Mouse (Mus musculus) activated CD4-positive, CD25-positive, alpha-beta regulatory T cell, adult 4 months (primary cell): ENCODE measurements around the gene Pcca. TPM values are rescaled to one million over a fixed set of nuclear protein-coding genes. Genes with fewer than 3 reads are reported as not detected.

ENCODE experiments used
- ATAC-seq: one replicate; pipeline ENCODE4 v1.8.0; 2017
- polyA plus RNA-seq, 2 experiments: library from polyadenylated mRNA; unstranded; fragments of 100-300 nt; shearing (Covaris generic); gene quantifications; one replicate each; pipeline ENCODE4 v1.2.1; 2017

Pcca gene
- polyA plus RNA-seq, 2 experiments from 2014 or later, result 11.5 to 19.5 TPM

DNA sequence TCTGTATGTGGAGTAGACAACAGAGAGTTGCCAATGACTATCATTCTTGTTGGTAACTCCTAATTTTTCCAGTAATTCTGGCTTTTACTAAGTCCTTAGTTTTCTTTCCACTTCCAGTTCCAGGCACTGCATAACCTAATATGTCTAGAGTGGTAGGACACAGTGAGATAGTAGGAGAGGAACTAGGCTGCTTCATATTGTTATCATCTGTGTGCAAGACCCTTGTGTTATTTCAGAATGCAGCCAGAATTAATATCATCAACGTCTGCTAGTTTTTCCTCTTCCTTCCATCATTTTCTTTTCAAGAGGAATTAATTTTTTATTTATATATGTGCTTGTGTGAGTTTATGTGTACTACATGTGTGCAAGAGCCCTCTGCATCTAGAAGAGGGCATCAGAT is 114.1 kb downstream of the Pcca start:
- no peak for ATAC-seq

DNA sequence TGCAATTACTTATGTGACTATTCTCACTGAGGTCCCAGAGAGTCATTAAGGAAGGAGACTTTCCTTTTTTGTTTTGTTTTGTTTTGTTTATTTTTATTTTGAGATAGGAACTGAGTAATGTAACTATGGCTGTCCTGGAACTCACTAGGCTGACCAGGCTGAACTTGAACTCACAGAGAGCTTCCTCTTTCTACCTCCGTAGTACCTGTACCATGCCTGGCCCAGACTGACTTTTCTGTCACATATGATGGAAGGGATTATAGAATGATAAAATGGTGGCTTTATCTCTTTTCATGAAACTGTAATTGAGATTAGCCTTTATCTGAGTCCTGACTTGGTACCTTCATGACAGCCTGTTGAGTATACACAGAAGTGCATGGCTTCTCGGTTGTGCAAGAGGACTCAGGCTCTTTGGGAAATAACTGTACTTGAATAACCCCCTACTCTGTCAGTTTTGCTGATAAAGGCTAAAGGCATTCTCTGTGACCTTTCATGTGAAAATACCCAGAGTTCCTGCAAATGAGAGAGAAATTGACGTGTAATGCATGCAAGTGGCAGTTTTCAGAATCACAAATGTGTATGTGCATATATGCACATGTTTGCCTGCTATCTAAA is 115.3 kb downstream of the Pcca start:
- ATAC-seq, result no peak

DNA sequence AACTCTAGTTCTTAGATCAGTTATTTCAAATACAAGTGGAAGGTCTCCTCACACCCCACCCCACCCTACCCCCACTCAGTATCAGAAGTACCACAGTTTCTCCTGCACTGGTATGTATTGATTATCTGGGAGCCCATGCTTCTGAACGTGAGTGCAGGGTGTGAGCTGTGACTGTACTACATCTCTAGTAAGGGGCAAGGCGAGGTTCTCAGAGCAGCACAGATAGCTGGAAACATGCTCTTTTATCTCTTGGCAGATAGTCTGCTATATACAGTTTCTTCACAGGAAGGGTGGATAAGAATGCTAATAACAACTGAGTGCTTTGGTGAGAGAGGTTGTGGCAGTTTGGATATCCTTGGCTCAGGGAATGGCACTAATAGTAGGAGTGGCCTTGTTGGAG is 117.6 kb downstream of the Pcca start:
- ATAC-seq, result no peak

DNA sequence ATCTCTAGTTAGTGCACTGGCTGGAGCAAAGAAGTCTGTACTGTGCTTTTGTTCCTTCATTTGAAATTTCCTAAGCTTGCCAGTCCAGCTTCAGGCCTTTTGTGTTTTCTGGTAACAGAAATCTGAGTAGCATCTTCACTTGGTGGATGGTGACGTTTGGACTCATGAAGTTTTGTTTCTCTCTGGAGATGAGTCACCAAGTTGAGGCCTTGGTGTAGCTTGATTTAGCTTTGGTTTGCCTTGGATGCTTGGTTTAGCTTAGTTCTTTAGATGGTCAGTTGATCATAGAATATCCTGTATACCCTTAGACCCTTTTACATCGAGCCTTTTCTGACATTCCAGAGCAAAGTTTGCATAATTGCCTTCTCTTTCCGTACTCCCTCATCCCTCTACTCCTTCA is 141.5 kb downstream of the Pcca start:
- no peak for ATAC-seq

DNA sequence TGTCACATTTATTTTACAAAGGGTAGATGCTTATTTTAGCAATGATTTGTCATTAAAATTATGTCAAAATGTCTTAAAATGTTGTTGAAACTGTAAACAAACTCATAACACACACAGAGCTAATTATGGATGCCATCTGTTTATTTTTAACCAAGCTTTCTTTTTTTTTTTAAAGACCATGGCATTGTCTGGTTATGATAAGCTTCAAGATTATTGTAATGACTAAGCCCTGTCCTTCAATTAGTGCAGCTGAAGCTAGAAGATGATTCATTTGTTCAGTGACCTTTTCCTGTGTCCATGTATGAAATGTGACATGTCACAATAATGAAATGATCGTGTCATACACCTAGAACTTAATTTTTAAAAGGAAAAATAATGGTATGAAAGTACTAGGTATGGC is 149.5 kb downstream of the Pcca start:
- no peak for ATAC-seq

DNA sequence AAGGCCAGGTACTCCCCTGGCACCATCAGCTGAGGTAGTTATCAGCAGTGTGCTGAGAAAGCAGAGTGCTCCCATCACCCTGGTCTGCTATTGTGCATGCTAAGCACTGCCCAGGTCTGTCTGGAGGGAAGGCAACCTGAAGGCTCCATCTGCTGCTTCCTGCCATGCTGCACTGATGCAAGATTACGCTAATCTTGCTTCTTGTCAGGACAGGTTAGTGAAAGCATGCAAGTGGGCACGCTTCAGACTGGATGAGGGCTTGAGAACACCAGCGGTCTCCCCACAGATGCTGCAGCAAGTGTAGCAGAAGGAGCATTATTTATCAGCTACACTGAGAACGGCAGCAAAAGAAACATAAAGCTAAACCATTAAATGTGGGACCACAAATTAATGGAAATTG is 150.1 kb downstream of the Pcca start:
- ATAC-seq, result no peak

DNA sequence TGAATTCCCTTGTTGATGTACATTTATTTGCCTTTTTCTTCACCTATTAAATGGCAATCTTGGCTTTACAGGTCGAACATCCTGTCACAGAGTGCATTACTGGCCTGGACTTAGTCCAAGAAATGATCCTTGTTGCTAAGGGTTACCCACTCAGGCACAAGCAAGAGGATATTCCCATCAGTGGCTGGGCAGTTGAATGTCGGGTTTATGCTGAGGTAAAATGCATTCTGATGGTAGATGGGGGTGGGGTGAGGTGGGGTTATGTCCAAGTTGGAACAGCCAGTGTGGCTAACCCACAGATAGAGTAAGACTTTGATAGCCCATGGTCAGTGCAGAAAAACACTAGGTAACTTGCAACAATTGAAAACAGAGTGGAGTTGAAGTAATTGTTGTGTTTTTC is 150.7 kb downstream of the Pcca start:
- ATAC-seq, result no peak

DNA sequence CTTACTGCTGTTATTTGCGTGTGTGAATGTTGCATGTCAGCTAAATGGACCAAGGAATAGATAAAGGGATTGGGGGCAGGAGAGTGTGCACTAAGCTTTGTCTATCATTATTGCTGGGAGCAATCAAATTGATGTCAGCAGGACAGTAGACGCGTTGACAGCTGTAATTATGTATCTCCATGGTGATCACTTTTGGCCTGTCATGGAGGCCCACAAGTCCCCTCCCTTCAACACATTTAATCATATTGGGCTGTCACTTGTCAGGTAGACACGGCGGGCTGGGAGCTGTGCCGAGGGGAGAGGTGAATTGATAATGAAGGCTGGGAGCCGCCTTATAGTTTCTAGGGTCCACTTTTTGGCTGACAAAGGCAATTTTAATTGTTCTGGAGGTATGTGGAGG is 153.3 kb downstream of the Pcca start:
- ATAC-seq, result no peak

DNA sequence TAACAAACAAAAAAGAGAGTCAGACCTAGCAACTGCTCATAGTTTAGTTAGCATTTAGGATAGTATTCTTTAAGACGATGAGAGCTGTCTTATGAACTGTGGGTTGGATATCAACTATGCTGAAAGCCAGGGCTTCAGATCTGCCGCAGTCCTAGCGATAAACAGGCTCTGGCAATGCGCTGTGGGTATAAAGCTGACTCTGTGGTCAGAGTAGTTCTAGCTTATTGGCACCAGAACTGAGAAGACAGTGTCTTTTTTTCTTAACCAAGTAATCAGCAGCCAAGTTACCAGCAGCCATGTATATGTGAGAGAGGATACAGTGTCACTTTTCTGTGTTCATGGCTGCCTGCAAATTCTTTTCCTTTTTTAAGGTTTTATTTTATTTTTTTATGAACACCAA is 154.3 kb downstream of the Pcca start:
- no peak for ATAC-seq

DNA sequence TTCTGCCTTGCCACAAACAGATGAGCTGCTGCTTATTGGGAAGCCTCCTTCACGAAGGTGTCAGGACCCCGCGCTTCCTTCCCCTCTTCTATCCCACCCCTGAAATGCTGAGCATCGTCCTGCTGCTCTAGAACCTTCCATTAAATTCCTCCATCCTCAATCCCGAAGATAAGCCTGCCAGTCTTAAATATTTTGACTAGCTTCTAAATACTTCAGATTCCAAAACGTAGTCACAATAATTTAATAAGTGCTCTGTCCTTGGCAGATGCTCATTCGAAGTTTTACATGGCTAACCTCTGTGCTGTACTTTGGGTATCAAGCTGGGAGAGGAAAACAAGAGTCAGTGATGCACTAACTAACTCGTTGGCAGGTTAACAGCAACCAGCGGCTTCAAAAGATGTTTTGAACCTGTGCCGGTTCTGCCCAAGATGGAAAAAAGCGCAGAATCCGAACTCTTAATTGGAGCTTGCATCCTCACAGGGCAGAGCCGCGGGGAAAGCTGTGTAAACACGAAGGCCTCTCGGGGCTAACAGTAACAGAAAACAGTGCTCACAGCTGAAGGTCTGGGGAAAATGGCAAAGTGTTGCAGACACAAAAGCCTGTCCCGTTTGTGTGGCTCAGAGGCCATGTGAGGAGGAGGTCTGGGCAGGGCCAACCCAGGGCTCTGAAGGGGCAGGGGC is 155.2 kb downstream of the Pcca start:
- no peak for ATAC-seq

DNA sequence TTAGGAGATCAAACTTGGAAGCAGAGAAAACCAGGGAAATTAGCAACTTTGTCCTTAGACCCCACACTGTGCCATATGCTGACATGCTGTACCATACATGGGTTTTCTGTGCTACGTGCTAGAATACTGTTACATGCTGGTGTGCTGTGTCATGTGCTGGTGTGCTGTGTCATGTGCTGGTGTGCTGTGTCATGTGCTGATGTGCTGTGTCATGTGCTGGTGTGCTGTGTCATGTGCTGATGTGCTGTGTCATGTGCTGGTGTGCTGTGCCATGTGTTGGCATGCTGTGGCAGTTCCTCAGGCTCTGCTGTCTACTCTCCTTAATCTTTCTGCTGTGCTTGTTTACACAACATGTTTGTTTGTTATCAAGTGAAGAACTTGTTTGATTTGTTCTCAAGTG is 157.4 kb downstream of the Pcca start:
- ATAC-seq, result no peak

DNA sequence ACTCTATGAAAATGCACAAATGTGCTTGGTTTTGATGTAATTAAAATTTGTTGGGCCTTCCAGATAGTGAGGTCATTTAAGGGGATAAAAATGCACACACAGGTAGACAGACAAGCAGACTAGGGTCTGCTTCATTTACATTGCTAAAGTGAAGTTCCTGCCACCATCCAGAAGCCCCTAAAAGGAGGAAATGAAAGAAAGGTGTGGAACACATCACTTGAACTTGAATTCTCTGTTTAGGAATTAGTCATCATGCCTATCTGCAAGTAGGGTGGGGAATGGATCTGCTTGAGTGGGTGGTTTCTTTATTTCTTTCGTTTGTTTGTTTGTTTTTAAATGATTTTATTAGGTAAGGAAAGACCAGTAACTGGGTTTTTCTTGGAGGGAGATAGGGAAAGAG is 166.2 kb downstream of the Pcca start:
- no peak for ATAC-seq

DNA sequence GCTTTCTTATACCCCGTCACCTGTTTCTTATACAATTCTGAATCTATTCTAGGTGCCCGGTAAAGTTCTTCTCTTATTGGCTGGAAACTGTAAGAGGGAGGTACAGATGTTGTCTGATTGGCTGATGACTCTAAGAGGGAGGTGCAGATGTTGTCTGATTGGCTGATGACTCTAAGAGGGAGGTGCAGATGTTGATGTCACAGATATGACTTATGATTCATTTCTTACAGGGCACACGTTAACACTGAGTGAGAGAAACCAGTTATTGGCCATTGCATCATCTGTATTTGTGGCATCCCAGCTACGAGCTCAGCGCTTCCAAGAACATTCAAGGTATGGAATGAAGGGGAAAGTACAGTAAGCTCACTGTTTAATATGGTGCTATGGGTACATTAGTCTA is 179.7 kb downstream of the Pcca start:
- ATAC-seq, result no peak

DNA sequence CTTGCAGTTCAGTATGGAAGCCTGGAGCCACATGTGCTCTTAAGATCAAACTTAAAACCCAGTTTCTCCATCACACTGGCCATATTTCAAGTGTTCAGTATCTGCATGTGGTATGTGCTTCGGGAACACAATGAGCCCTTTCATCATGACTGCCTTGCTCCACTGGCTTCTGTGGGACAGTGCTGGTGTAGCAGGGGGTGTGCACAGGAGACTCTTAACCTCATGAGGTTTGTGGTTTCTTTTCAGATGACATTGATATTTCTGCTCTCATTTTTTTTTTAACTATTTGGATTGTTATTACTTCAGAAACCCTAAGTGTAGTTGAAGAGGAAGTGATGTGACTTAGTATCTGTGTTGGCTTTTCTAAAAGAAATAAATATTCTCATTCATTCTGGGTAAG is 180.8 kb downstream of the Pcca start:
- peak; percentile 14 for ATAC-seq

DNA sequence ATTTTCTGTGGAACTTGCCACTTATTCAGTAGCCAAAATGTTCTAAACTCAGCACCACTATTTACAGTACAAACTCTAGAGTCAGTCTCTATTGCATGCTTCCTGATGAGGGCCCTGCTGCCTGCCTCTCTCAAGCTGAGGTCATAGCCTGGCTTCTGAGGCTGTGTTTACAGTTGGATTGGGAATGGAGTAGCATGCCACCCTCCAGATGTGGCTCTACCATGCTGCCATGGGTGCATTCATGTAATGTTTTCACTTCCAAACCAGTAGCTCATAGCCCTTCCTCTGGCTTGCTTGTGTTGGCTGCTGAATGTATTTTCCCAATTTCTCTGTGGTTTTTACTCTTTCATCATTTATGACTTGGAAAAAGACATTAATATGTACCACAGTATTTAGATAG is 181.9 kb downstream of the Pcca start:
- no peak for ATAC-seq

DNA sequence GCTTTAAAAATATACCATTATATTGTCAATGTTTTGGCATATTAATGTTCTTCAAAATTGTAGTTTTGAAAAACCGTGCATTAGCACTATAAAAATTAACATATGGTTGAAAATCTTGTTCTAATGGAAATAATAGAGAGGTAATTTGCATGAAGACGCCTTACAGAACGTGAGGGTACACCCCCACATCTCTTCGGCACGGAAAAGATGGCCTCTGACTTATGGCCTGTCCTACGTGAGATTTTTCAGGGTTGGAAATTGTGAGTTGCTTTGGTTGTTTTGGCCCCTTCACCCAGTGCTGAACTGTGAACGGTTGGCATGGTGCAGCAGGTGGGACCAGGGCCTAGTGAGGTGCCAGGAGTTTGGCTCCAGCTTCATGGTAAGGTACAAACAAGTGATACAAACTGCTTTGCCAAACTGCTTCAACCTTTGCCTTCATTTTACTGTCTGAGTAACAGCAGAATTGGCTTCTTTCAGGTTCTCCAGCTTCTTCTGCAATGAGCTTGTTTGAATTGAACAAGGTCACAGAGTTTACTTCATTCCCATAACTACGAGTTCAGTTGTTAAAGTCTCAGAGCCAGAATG is 185.5 kb downstream of the Pcca start:
- peak; percentile 57 for ATAC-seq

DNA sequence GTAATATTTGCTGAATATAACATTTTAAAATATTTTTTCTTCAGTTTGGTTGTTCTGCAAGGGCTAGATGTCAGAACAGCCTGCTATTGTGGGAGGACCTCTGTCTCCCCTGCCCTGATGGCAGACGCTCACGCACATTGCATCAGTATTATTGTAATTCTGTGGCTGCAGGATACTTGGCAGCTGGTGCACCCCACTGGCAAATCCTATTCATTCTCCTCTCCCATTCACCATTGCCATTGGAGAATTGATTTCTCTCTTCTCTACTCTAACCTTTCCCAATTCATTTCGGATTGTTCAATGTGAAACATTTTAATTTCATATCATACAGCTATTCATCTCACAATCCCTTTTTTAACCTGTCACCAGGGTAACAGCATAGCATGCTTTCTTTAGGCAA is 186.9 kb downstream of the Pcca start:
- ATAC-seq, result no peak

DNA sequence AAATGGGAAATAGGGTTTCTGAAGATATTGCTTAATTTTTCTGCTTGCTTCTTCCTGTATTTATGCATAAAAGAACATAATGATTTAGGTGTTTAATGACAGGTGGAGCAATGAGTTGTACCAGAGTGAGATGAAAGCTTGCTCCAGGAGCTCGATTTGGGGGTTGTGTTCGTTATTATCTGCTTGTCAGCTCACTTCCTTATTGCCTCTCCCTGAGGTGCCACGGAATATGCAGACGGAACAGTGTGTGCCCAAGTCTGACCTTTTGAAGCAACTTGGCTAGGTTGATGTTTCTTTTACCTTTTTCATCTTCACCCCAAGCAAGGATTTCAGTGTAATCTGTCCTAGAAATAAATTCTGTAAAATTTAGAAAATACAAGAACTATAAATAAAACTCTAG is 187.6 kb downstream of the Pcca start:
- ATAC-seq, result no peak

DNA sequence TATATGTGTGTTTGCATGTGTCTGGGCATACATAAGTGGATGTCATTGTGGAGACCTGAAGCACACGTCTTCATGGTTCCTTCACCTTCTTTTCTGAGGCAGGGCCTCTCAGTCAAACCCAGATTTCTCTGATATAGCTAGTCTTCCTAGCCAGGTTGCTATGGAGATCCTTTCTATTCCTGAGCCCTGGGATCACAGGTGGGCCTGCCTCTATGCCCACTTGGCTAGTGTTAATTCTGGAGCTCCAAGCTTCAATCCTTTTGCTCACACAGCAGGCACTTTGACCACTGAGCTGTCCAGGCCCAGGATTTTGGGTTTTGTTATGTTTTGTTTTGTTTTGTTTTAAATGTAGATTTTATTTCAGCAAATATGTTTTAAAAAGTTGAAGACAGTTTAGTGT is 192.3 kb downstream of the Pcca start:
- no peak for ATAC-seq

DNA sequence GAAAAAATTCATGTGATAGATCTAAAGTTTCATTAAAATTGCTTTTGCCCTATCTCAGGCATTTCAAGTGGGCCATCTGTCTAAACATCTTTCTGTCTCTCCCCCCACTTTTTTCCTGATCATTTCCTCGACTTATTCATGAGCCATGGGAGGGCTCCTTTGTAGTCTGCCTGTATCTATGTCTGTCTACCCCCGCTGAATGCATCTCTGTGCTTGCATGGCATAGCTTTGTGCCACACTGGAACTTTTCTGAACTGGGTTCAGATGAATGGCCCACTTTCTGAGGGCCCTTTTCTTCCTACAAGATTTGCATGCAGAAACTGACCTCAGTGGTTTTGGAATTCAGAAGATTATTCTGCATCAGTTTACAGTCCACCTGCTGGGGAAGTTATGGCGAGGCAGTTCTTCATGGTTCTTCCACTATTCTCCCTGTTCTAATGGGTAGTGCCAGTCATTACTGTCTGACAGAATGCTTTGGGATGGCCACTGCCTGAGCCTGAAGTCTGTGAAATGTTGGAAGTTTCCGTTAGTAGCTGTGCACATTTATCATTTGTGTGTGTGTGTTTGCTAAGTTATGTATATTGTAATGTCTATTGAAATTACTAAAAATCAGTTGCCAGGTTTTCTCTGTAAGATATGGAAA is 195.4 kb downstream of the Pcca start:
- ATAC-seq, result no peak

DNA sequence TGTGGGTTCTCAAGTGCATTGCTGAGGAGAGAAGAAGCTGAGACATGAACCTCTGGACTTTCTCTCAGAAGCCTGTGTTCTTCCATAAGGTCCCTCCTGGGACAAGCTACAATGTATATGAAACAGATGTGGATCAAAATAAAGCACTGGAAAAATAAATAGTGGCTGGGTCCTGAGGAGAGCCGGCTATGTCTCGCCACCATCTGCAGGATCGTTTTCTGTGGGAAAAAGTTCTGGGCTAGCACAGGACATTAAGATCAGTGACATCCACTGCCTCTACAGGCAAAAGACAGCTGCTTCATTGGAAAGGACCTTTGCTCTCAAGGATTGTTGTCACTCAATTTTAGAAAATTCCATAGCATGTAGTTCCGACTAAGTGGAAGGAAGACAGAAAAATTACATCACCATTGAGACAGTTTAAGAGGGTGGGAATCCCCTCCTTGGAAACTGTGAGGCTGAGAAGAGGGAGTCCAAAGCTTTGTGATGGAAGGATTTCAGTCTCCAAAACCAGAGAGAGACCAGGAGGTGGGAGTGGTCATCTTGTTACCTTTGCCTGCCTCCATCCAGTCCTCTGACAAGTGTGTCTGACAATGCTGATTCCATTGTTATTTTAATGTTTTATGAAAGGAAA is 196.9 kb downstream of the Pcca start:
- no peak for ATAC-seq

DNA sequence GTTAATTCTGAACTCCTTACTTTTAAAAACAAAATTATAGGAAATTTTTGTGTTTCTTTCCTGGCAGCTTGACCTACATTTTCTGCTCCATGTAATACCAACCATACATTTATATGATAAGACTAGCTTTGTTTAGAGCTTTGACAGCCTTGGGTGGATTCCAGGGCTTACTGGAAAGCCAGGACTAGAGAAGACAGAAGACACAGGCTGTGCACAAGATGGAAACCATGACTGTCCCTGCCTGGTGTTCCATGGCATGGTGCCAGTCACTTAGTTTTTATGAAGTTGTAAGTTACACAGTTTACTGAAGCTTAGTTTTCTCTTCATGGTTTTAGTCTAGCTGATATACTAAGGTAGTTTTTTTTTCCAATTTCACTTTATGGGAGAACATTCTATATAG is 202.7 kb downstream of the Pcca start:
- ATAC-seq, result no peak
